Mouse (Mus musculus) heart, postnatal 0 days (tissue): ENCODE measurements at regions not wholly inside any gene's neighbourhood (a gene's known extent, or its start where the extent isn't known, plus 50 kb on each side); places are given as distances from the start of the nearest gene placed in this dataset.

Source experiments
- CTCF ChIP-seq: IDR thresholded peaks from 2 replicates; pipeline ENCODE4 v1.5.1; 2016; ENCODE audit warnings: antibody characterized with exemption, control low read depth, low read depth
- EP300 ChIP-seq: IDR thresholded peaks from 2 replicates; pipeline ENCODE4 v1.6.1; 2016; ENCODE audit warnings: antibody characterized with exemption, low read depth

DNA sequence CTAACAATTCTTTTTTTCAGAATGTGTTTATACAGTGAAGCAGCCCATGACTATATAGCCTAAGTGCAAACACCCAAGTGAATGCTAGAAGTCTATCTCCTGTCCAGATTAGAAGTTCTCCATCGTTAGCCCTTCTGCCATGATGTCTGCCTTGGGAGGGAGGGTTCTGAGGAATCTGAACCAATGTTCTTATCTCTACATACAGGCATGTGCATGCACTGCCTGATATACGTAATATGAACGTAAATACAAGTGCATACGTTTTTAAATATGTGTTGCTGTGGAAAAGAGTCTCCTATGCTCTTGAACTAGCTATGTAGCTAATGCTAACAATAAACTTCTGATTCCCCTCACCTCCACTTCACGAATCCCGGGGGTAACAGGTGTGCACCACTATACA, 68.9 kb upstream of the Lgalsl start:
- TF ChIP-seq CTCF (no peak), EP300 (no peak)
